Mouse (Mus musculus): ENCODE results near the gene Gga3.

DNA sequence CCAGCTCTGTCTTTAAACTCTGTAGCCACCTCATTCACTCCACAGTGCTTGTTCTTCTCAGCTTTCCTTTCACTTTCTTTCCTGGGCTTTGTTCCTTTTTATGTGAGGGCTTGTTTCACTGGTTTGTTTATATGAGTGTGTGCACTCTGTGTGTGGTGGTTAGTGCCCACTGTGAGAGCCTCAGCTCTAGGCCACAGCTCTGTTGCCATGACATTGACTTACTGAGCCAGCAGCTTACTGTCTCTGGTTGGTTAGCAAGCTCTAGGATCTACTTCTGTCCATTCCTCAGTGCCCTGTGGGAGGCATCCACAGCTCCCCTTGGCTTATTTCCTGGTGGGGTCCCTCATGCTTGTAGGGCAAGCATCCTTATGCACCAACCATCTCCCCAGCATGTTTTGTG, 24.8 kb downstream of the Gga3 start:
- TF ChIP-seq CTCF (IDR thresholded peaks at IDR 0.05; ENCODE audit: borderline replicate concordance, insufficient read depth, low read length), result no peak
- no peak for TF ChIP-seq POLR2A (IDR thresholded peaks at IDR 0.05; ENCODE audit: low read depth, low read length)
